Mouse (Mus musculus) liver, embryonic 14.5 days (tissue): ENCODE data around the gene Efr3b. TPM values are rescaled to one million over a fixed set of nuclear protein-coding genes. Genes with fewer than 3 reads are reported as not detected.
A peak's percentile ranks its signal among the peaks of the same experiment; 100 is the strongest.

ENCODE experiments used
- ATAC-seq: fragments of 200-750 bp; cut with Nextera tagmentation; 2 replicates; pipeline ENCODE4 v1.8.0; 2017; ENCODE audit warnings: moderate number of reproducible peaks, mild to moderate bottlenecking, moderate library complexity; ENCODE audit not compliant: insufficient read depth
- DNase-seq, 3 experiments: peaks; one replicate each; pipeline ENCODE4 v3.0.0-alpha.2; 2012 to 2013; ENCODE audit warnings: low read depth in 3 of 3, low spot score in 3 of 3
- H3K27ac ChIP-seq: fragments of 300-500 bp; sonication (generic); 2 replicates; pipeline ENCODE4 v1.5.1; 2014; ENCODE audit warnings: moderate library complexity, mild to moderate bottlenecking, control low read depth, inconsistent platforms
- H3K27me3 ChIP-seq: fragments of 300-500 bp; sonication (generic); 2 replicates; pipeline ENCODE4 v1.6.1; 2014; ENCODE audit warnings: mild to moderate bottlenecking, low read length, moderate library complexity; ENCODE audit not compliant: control insufficient read depth, insufficient read depth
- H3K36me3 ChIP-seq: fragments of 300-500 bp; sonication (generic); replicated peaks from 2 replicates; pipeline ENCODE4 v1.6.1; 2014; ENCODE audit warnings: low read depth; ENCODE audit not compliant: control insufficient read depth, insufficient read depth
- H3K4me1 ChIP-seq, 2 experiments: fragments of 200-500 bp in 1 of 2; fragments of 300-500 bp in 1 of 2; sonication (generic) in 1 of 2; replicated peaks; 2 replicates each; pipeline ENCODE4 v1.6.1; 2012 to 2014; ENCODE audit warnings: antibody characterized with exemption in 1 of 2, inconsistent platforms in 1 of 2, low read length in 1 of 2; ENCODE audit not compliant: control insufficient read depth in 2 of 2, insufficient read depth in 2 of 2
- H3K4me2 ChIP-seq: fragments of 300-500 bp; sonication (generic); 2 replicates; pipeline ENCODE4 v1.6.1; 2014; ENCODE audit warnings: low read depth, mild to moderate bottlenecking, control low read depth, moderate library complexity
- H3K4me3 ChIP-seq, 2 experiments: fragments of 200-500 bp in 1 of 2; fragments of 300-500 bp in 1 of 2; sonication (generic) in 1 of 2; 2 replicates each; pipeline ENCODE4 v1.5.1; 2012 to 2014; ENCODE audit warnings: low read depth in 2 of 2, low read length in 2 of 2, mild to moderate bottlenecking in 2 of 2, control low read depth in 1 of 2, inconsistent platforms in 1 of 2, moderate library complexity in 1 of 2; ENCODE audit not compliant: insufficient read depth in 1 of 2
- H3K9ac ChIP-seq: fragments of 300-500 bp; sonication (generic); replicated peaks from 2 replicates; pipeline ENCODE4 v1.6.1; 2014; ENCODE audit warnings: mild to moderate bottlenecking, control low read depth, moderate library complexity
- H3K9me3 ChIP-seq: fragments of 300-500 bp; sonication (generic); 2 replicates; pipeline ENCODE4 v1.6.1; 2016; ENCODE audit warnings: low read length, mixed read lengths; ENCODE audit not compliant: control insufficient read depth
- CTCF ChIP-seq: IDR thresholded peaks from 2 replicates; pipeline ENCODE4 v1.5.1; 2016; ENCODE audit warnings: antibody characterized with exemption, low read depth, control low read depth
- EP300 ChIP-seq: IDR thresholded peaks from 2 replicates; pipeline ENCODE4 v1.6.1; 2016; ENCODE audit warnings: antibody characterized with exemption, low read depth
- WGBS: fragments of 180-500 bp; shearing (Covaris S2); extraction: QIAGEN DNeasy Blood & Tissue Kit; methylation state at CpG from one replicate; pipeline ENCODE4 v1.1.7; 2014; ENCODE audit not compliant: insufficient replicate concordance; 5-methylcytosine and 5-hydroxymethylcytosine counted together
- polyA plus RNA-seq, 2 experiments: library from polyadenylated mRNA; depleted of rRNA in 1 of 2; stranded (reverse) in 1 of 2; unstranded in 1 of 2; fragments of >200 nt; fragmentation: Nextera tagmentation in 1 of 2; extraction: Ambion mirVana in 1 of 2; gene quantifications; 2 replicates each; pipeline versions ENCODE4 v1.2.1 to v1.2.3; 2012 to 2014

The Efr3b gene
- polyA plus RNA-seq, 2 experiments: 0.05 to 0.10 TPM

DNA sequence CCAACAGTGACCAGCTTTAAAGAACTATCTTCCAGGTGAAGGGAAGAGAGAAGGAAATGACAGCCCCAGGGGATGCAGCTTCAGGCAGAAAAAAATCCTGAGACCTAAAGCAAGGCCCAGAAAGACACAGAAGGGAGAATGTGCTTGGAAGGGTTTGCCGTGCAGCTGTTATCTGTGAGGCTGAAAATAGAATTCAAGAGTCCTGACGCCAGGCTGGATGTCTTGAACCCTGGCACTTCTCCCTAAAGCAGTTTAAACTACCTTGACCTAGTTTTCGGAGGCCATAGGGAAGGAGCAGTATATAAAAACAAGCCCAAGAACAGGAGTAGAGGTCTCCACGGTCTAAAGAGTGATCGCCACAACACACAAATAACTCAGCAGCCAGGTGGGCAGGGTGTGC lies 3.7 kb upstream of the Efr3b start:
- Histone ChIP-seq H3K27me3 (peaks cover 25% of the 10 kb centered on the region), H3K9ac (no peak overlapping the region), H3K4me1 (no peaks in the 10 kb centered on the region), H3K36me3 (no peaks in the 10 kb centered on the region), H3K4me3 (no peak overlapping the region), H3K9me3 (no peaks in the 10 kb centered on the region), H3K27ac (no peak overlapping the region), H3K4me2 (no peak overlapping the region)
- DNase-seq (no peak), ATAC-seq (no peak)
- TF ChIP-seq EP300: no peak
- TF ChIP-seq CTCF: no peak
- WGBS: 54% methylated on average over 5 of the region's 5 CpGs

GRCm38 (mm10) chr12:4039046-4039445 lies 331 bp upstream of the Efr3b start:
- H3K9me3 ChIP-seq: no peaks in the 10 kb centered on the region

GRCm38 (mm10) chr12:4037511-4037910 lies 1.2 kb downstream of the Efr3b start:
- WGBS: 29% methylated on average over 5 of the region's 5 CpGs
- Histone ChIP-seq H3K36me3 (no peaks in the 10 kb centered on the region), H3K9ac (no peak overlapping the region), H3K4me1 (no peaks in the 10 kb centered on the region), H3K9me3 (no peaks in the 10 kb centered on the region), H3K27me3 (peaks cover 31% of the 10 kb centered on the region), H3K4me3 (no peak overlapping the region), H3K27ac (no peak overlapping the region), H3K4me2 (no peak overlapping the region)
- ATAC-seq (no peak), DNase-seq (no peak)
- TF ChIP-seq CTCF (no peak), EP300 (no peak)

More at GRCm38 (mm10) chr12:4039046-4039445, 331 bp upstream of the Efr3b start:
- Histone ChIP-seq H3K27ac (no peak overlapping the region), H3K4me3 (peak overlapping the region; percentile 46 to 47), H3K27me3 (peaks cover 31% of the 10 kb centered on the region), H3K4me2 (peak overlapping the region; percentile 60), H3K9ac (no peak overlapping the region), H3K36me3 (no peaks in the 10 kb centered on the region), H3K4me1 (no peaks in the 10 kb centered on the region)
- ATAC-seq (no peak), DNase-seq (no peak)
- TF ChIP-seq CTCF: no peak
- TF ChIP-seq EP300: no peak
- WGBS: 2% methylated on average over 13 of the region's 13 CpGs

- ATAC-seq (no peak), DNase-seq (no peak)
- Histone ChIP-seq H3K4me1 (no peaks in the 10 kb centered on the region), H3K9ac (no peak overlapping the region), H3K9me3 (no peaks in the 10 kb centered on the region), H3K36me3 (no peaks in the 10 kb centered on the region), H3K4me2 (no peak overlapping the region), H3K4me3 (no peak overlapping the region), H3K27ac (no peak overlapping the region), H3K27me3 (peaks cover 31% of the 10 kb centered on the region)
- WGBS: 50% methylated on average over 5 of the region's 5 CpGs
- TF ChIP-seq EP300: no peak
- no peak for TF ChIP-seq CTCF
Observed at GRCm38 (mm10) chr12:4036157-4036556, 2.6 kb downstream of the Efr3b start.

DNA sequence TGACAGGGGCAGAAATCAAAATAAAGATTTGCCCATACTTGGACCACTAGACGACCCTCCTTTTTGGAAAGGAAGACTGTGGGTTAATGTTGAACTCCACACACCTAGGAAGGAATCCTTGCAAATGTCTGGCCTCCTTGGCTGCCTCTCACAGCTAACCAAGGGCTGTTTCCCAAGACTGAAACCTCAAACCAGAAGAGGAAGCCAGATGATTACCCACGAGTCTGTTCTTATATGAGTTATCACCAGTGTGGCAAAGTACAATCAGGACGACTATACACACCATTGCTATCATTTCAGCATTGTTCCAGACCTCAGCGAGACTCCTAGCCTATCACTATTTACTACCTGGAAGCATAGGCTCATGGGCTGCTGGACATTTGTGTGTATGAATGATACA lies 9.7 kb downstream of the Efr3b start:
- ATAC-seq (no peak), DNase-seq (no peak)
- H3K27ac ChIP-seq: no peak overlapping the region
- no peaks in the 10 kb centered on the region for H3K4me1 ChIP-seq
- no peaks in the 10 kb centered on the region for H3K9me3 ChIP-seq
- no peaks in the 10 kb centered on the region for H3K27me3 ChIP-seq
- 12% methylated on average over 4 of the region's 4 CpGs for WGBS
- no peaks in the 10 kb centered on the region for H3K36me3 ChIP-seq
- no peak overlapping the region for H3K9ac ChIP-seq
- TF ChIP-seq EP300: no peak
- TF ChIP-seq CTCF: no peak
- H3K4me3 ChIP-seq: no peak overlapping the region
- H3K4me2 ChIP-seq: no peak overlapping the region
